Mouse (Mus musculus) skeletal muscle tissue, adult 2 months (tissue): ENCODE results near the gene Arl8b.

Experiments
- DNase-seq: peaks from one replicate; pipeline ENCODE4 v3.0.0-alpha.2; 2012; ENCODE audit warnings: low read depth, low spot score

Arl8b gene

GRCm38 (mm10) chr6:108784796-108785195, 1.9 kb downstream of the Arl8b start:
- DNase-seq, result no peak

DNA sequence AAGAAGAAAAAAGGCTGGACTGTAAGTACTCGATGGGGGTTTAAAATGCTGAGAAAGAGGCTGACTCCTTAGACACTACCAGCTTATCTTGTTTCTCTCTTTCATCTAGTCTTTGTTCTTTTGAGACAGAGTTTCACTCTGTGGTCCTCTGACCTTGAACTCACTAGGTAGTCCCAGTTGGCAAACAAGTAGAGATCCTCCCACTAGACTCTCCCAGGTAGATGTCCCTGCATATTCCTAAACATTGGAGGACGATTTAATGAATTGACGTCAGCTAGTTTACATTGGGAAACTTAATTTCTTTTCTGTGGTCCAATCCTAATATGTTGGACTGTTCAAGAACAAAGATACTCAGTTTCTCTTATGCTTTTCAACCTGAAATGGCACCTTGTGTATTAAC, 2.7 kb downstream of the Arl8b start:
- DNase-seq, result no peak

- no peak for DNase-seq
Measured at GRCm38 (mm10) chr6:108791498-108791897, 8.6 kb downstream of the Arl8b start.

- no peak for DNase-seq
Measured at GRCm38 (mm10) chr6:108795912-108796311, 13.0 kb downstream of the Arl8b start.

DNA sequence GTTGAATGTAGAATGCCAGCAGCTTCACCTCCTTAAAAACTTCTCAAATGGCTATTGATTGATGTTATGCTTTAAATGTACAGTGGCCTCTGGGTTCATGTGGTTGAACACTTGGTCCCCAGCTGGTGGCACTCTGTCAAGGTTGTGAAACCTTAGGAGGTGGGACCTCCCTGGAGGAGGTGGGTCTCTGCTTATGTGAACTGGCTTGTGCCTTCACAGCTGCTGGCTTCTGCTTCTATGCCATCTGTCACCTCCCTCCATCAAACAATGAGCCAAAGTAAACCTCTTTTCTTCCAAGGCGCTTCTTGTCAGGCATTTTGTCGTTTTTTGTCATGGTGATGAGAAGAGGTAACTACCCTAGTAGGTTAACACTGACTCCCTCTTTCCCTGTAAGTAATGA, 13.8 kb downstream of the Arl8b start:
- no peak for DNase-seq

DNA sequence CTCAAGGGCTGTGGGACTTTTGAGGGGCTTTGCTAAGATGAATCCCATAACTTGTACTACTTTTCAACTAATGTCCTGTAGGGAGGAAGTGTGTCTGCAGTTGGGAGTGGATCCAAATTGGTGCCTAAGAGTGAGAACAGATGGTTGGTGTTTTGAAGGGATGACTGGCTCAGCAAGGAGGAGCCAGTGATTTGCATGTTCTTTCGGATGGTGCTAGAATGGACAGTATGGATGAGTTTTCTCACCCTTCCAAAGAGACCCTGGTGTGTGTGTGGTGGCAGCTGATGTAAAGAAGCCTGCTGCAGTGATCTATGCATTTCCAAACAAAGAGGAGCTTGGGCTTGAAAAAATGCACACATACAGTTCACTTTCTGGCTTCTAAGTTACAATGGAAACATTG, 22.3 kb downstream of the Arl8b start:
- no peak for DNase-seq

DNA sequence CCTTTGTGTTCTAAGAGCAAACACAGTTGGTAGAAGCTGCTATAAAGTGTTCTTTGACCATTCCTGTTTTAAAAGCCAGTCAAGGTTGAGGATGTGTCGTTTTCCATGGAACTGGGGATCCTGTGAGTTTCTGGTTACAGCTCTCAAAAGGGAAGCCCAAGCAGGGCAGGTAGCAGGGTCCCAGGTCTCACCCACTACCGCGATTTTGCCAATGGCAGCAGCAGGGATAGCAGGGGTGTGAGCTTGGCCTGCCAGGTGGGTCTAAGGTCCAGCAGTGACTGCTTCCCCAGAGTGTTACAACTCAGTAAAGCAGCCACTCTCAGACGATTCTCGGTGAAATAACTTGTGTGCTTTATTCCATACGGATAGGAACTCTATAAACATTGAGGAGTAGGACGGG, 23.0 kb downstream of the Arl8b start:
- DNase-seq, result no peak

GRCm38 (mm10) chr6:108807446-108807845, 24.5 kb downstream of the Arl8b start:
- no peak for DNase-seq

DNA sequence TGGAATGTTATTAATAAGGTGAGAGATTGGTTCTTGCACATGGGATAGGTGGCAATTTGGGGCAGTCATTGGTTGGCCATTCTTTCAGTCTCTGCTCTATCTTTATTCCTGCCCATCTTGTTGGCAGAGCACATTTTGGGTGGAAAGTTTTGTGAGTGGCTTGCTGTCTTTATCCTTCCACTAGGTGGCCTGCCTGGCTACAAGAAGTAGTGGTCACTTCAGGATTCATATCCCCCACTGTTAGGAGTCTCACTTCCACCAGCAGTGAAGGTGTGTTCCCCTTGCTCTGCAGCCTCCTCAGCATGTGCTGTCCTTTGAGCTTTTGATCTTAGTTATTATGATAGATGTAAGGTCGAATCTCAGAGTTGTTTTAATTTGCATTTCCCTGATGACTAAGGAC, 25.9 kb downstream of the Arl8b start:
- no peak for DNase-seq

DNA sequence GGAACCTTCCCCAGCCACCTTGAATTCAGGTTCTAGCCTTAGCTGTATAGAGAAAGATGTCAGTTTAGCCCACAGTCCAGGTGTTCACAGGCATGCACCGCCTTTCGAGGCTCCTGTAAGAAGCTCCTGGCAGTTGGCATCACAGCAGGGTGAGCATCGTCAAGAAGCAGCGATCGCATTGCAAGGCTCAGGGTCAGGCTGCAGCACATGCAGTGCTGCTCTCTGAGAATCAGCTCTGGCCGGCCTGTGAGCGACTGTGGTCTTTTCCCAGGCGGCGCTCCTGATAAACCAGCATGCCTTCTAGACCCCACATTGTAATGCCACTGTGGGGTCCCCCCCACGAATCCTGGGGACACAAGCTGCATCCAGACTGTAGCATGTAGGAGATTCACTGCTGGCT, 27.3 kb downstream of the Arl8b start:
- no peak for DNase-seq

DNA sequence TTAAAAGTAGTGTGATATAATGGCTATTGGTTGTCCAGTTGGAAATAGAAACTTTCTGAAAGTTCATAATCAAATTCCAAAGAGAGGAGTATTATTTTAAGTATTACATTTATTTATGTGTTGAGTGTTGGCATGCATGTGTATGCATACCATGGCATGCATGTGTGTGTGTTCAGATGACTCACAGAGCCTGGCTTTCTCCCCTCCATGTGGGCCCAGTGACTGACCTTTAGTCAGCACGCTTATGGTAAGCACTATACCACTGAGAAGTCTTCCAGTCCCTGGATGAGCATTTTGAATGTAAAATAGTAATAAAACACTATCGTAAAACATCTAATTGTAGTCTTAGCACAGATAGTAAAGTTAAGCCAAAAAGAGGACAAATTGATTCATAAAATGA, 29.2 kb downstream of the Arl8b start:
- DNase-seq, result no peak

DNA sequence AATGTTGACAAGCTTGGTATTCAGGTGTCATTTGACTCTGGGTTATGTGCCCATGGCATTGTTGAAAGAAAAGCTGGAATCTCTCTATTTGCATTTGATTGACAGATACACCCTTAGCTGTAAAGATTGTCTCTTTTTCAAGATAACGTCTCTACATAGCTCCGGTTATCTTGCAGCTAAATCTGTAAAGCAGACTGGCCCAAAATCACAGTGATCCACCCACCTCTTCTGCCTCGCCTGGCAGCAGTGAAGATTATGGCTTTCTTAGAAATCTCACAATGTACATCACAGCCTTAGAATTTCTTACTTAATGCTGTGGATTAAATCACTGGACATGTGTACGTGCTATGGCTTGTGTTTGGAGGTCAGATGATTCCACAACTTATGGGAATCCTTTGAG, 34.6 kb downstream of the Arl8b start:
- DNase-seq, result no peak

DNA sequence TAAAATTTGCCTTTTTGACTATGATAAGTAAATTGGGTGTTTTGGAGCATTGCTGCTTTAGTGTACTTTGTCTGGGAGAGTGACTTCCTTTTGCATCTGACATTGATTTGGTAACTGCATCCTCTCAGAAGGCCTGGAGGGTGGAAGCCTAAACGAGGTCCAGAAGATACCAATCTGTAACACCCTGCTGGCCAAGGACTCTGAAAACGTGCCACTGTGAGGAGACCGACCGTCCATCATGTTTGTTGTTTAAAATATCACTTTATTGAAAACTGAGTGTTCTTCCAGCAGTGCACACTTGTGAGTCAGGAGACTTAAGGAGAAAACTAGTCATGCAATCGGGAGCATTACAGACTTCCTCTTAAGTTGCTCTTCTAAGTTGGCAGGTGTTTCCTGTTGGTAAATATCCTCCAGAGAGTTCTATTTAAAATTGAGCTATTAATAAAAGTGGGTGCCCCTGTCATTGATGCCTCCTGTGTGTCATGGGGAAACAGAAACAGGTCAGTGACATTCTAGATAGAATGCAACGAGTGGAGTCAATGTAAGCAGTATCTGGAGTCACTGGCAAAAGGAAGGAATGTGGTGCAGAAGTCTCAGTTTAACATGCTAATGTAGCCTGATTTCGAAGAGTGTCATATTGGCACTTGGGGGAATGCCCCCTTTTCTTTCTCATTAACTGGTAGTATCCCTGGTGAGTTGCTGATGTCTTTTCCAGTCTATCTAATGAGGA, 42.1 kb downstream of the Arl8b start:
- no peak for DNase-seq

DNA sequence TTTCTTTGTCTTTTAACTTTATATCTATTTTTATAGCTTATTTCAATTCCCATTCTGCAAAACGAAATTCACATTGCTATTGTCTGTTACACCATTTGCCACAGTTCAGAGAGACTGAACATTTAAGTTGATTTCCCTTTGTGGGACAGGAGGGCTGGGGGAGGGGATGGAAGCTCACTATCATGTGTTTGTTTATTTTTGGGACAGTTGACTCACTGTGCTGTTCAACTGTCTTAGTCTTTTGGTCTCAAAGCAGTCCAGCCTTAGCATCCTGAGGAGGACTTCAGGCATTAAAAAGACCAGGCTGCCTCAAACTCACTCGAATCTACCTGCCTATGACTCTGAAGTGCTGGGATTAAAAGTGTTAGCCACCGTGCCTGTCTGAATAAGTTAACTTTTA, 43.2 kb downstream of the Arl8b start:
- no peak for DNase-seq

GRCm38 (mm10) chr6:108827336-108827920, 44.5 kb downstream of the Arl8b start:
- no peak for DNase-seq

GRCm38 (mm10) chr6:108828234-108828868, 45.5 kb downstream of the Arl8b start, which contains the start of gene Edem1:
TSS of gene Edem1 (plus strand) at chr6:108828641.
- DNase-seq, result peak; percentile 97

DNA sequence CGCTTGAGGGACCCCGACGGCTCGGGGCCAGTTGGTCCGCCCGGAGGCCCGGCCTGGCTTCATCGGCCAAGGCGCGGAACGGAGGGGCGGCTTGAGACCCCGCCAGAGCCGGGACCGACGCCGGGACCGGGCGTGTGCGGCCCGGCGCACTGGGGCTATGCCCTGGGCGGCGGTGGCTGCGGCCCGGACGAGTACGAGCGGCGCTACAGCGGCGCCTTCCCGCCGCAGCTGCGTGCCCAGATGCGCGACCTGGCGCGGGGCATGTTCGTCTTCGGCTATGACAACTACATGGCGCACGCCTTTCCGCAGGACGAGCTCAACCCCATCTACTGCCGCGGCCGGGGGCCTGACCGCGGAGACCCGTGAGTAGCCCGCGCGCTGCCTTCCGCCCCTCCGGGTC, 46.0 kb downstream of the Arl8b start:
- DNase-seq, result no peak

GRCm38 (mm10) chr6:108829386-108830370, 46.8 kb downstream of the Arl8b start:
- DNase-seq, result peak; percentile 33

DNA sequence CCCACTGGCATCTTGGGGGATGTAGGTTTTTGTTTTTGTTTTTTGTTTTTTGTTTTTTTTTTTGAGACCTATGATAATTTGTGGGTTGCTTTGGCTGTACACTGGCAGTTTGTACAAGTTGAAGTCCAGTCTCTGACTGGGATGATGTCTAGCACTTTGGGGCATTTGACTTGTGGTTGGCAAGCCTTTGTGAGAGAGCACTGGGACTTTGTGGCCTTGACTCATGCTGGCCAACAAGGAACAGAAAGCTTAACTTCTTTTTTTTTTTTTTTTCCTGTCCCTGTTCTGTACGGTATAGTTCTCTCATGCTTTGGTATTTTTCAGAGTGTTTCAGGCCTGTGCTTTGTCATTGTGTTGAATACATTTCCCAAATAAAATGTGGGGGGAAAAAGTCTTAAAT, 49.3 kb downstream of the Arl8b start:
- DNase-seq, result no peak

- no peak for DNase-seq
Measured at GRCm38 (mm10) chr6:108832989-108833388, 50.1 kb downstream of the Arl8b start.

DNA sequence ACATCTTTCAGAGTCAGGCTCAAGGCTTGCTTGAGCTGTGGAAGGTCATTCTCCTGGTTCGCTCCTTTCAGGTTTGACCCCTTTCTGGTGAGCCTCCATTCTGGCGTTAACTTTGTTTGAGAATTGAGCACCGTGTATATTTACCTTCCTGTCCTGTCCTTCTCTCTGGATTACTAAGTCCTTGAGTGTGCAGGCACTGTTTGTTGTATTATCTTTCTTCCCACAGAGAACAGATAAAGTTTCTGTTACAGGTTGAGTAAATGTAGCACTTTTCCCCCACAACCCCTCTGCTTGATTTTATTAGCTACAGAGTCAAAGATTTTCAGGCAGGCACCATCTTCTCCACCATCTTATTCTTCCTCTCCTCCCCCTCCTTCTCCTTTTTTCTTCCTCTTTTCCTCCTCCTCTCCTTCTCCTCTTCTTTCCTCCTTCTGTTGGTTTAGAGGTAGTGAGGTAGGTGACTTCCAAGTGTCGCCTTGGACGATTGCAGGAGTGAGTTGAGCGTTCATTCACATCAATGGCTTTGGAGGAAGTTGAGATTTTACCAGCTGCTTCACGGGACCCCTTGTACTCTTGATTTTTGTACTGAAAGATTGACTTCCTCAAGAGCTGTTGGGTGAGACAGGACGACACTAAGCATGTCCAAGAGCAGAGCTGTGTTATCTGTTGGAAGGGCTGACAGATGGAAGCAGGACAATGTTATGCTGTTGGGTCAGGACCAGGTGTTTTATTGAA, 51.2 kb downstream of the Arl8b start:
- no peak for DNase-seq
